Mouse (Mus musculus) small intestine, adult 2 months (tissue): ENCODE data around the gene Acly. TPM values are rescaled to one million over a fixed set of nuclear protein-coding genes. Genes with fewer than 3 reads are reported as not detected.
A peak's percentile ranks its signal among the peaks of the same experiment; 100 is the strongest.
"Not testable (repeated sequence)": the region's sequence is repeated elsewhere in the genome, so short reads cannot be mapped to it uniquely, and the experiment has no call there.

Source experiments
- H3K27ac ChIP-seq: fragments of 200-500 bp; 2 replicates; pipeline ENCODE4 v1.5.1; 2012; ENCODE audit warnings: low read depth, low read length, control low read depth, inconsistent platforms; ENCODE audit not compliant: insufficient read depth
- H3K27me3 ChIP-seq: fragments of 200-500 bp; 2 replicates; pipeline ENCODE4 v1.6.1; 2012; ENCODE audit warnings: mild to moderate bottlenecking, moderate library complexity, low read length, inconsistent platforms; ENCODE audit not compliant: control insufficient read depth, insufficient read depth
- H3K36me3 ChIP-seq: fragments of 200-500 bp; 2 replicates; pipeline ENCODE4 v1.6.1; 2012; ENCODE audit warnings: mild to moderate bottlenecking, low read length, control low read depth, inconsistent platforms; ENCODE audit not compliant: control insufficient read depth, insufficient read depth
- H3K4me1 ChIP-seq: fragments of 200-500 bp; 2 replicates; pipeline ENCODE4 v1.6.1; 2012; ENCODE audit warnings: low read length, inconsistent platforms, mixed read lengths; ENCODE audit not compliant: control insufficient read depth, insufficient read depth, insufficient read length
- H3K4me3 ChIP-seq: fragments of 200-500 bp; 2 replicates; pipeline ENCODE4 v1.5.1; 2012; ENCODE audit warnings: low read depth, mild to moderate bottlenecking, control low read depth, inconsistent platforms, low read length, moderate library complexity
- CTCF ChIP-seq: fragments of 200-500 bp; IDR thresholded peaks from 2 replicates; pipeline ENCODE4 v1.5.1; 2012; ENCODE audit warnings: low read depth, mild to moderate bottlenecking, control low read depth, inconsistent platforms, low read length, moderate library complexity, mixed read lengths; ENCODE audit not compliant: insufficient replicate concordance, insufficient read length; ENCODE audit errors: extremely low read depth
- POLR2A ChIP-seq: fragments of 200-500 bp; IDR thresholded peaks from 2 replicates; pipeline ENCODE4 v1.6.1; 2012; ENCODE audit warnings: low read depth, mild to moderate bottlenecking, control low read depth, inconsistent platforms, low read length, moderate library complexity
- WGBS: fragments of 180-500 bp; shearing (Covaris S2); methylation state at CpG from one replicate; pipeline ENCODE4 v1.1.7; 2018; 5-methylcytosine and 5-hydroxymethylcytosine counted together
- polyA plus RNA-seq: library from polyadenylated mRNA; depleted of rRNA; stranded (reverse); fragments of >200 nt; gene quantifications from 2 replicates; pipeline ENCODE4 v1.2.3, GENCODE M21; 2012

Gene Acly
- polyA plus RNA-seq, 1 experiment: 21.7 TPM

GRCm38 (mm10) chr11:100545746-100546085, 17.9 kb upstream of the Acly start:
- H3K4me1 ChIP-seq: peaks cover 4% of the 10 kb centered on the region; the same call in 1 of the 2 replicates
- H3K36me3 ChIP-seq: no peaks in the 10 kb centered on the region
- 25% methylated on average over 7 of the region's 7 CpGs for WGBS
- H3K4me3 ChIP-seq: peak overlapping the region; percentile 49
- no peak overlapping the region for H3K27ac ChIP-seq
- no peaks in the 10 kb centered on the region for H3K27me3 ChIP-seq
- TF ChIP-seq POLR2A (no peak), CTCF (no peak)

- WGBS: 5% methylated on average over 28 of the region's 28 CpGs
- TF ChIP-seq CTCF: no peak
- TF ChIP-seq POLR2A: peak; percentile 34; the same call in 1 of the 2 replicates
- no peaks in the 10 kb centered on the region for H3K27me3 ChIP-seq
- no peaks in the 10 kb centered on the region for H3K36me3 ChIP-seq
- peak within 1 kb of the TSS; percentile 49 for H3K4me3 ChIP-seq
- H3K27ac ChIP-seq: peak within 1 kb of the TSS; percentile 10; the same call in 1 of the 2 replicates
- H3K4me1 ChIP-seq: peaks cover 4% of the 10 kb centered on the region; the same call in 1 of the 2 replicates
Observed at GRCm38 (mm10) chr11:100544832-100545745, 17.3 kb upstream of the Acly start, which contains the start of gene Ttc25. Gene Ttc25 (plus strand): TSS chr11:100545607.

DNA sequence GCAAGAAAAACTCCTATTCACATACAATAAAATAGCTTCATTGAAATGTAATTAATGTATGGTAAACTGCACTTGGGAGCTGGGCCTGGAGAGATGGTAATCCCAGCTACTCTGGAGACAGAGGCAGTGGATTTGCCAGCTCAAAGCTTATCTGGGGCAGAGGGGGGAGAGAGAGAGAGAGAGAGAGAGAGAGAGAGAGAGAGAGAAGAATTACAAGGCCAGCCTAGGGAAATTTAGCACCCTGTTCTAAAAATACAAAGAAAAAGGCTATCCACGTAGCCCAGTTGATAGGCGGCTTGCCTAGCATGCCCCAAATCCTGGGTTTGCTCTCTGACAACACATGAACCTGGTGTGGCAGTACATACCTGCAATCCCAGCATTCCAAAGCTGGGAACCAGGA, 13.8 kb upstream of the Acly start:
- Histone ChIP-seq H3K36me3 (no peaks in the 10 kb centered on the region), H3K4me3 (no peak overlapping the region), H3K4me1 (peaks cover 4% of the 10 kb centered on the region; the same call in 1 of the 2 replicates), H3K27ac (no peak overlapping the region), H3K27me3 (no peaks in the 10 kb centered on the region)
- 88% methylated on average over 2 of the region's 2 CpGs for WGBS
- TF ChIP-seq POLR2A (no peak), CTCF (no peak)

GRCm38 (mm10) chr11:100540966-100541365, 13.2 kb upstream of the Acly start:
- Histone ChIP-seq H3K36me3 (no peaks in the 10 kb centered on the region), H3K4me1 (peaks cover 3% of the 10 kb centered on the region; the same call in 1 of the 2 replicates), H3K27me3 (no peaks in the 10 kb centered on the region), H3K27ac (no peak overlapping the region), H3K4me3 (no peak overlapping the region)
- TF ChIP-seq CTCF (no peak), POLR2A (no peak)
- 42% methylated on average over 6 of the region's 6 CpGs for WGBS

DNA sequence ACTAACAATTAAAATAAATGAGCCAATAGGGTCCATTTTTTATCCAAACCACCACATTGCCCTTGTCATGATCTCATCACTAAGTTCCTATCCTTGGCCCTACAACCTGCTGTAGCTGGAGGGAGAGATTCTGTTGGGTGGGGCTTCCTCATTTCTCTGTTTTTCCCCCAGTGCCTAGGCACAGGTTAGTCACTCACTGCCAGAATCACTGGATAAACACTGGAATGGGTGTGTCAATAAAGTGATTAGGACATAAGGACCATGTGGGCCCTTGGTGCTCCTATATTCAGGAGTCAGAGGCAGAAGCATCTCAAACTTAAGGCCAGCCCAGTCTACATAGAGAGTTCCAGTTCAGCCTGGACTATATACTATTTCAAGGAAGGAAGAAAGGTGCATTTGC, 8.7 kb upstream of the Acly start:
- TF ChIP-seq CTCF: no peak
- no peak for TF ChIP-seq POLR2A
- Histone ChIP-seq H3K27me3 (no peaks in the 10 kb centered on the region), H3K27ac (no peak overlapping the region), H3K4me3 (no peak overlapping the region), H3K36me3 (no peaks in the 10 kb centered on the region), H3K4me1 (no peaks in the 10 kb centered on the region)

- Histone ChIP-seq H3K4me1 (no peaks in the 10 kb centered on the region), H3K27me3 (no peaks in the 10 kb centered on the region), H3K36me3 (no peaks in the 10 kb centered on the region), H3K27ac (no peak overlapping the region), H3K4me3 (no peak overlapping the region)
- WGBS: 38% methylated on average over 1 of the region's 1 CpGs
- TF ChIP-seq POLR2A: no peak
- no peak for TF ChIP-seq CTCF
Observed at GRCm38 (mm10) chr11:100535996-100536395, 8.2 kb upstream of the Acly start.

DNA sequence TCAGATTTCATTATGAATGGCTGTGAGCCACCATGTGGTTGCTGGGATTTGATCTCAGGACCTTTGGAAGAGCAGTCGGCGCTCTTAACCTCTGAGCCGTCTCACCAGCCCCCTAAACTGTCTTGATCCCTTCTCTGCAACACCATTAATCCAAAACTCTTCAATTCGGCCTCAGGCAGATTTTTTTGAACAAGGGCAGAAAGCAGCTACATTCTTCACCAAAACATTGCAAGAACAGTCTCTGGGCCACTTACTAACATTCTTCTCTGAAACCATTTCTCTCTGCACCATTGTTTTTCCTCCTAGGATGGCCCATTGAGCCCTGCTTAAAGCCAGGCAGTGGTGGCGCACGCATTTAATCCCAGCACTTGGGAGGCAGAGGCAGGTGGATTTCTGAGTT, 7.0 kb upstream of the Acly start:
- H3K27ac ChIP-seq, H3K4me1 ChIP-seq, H3K27me3 ChIP-seq, H3K36me3 ChIP-seq, H3K4me3 ChIP-seq: not testable (repeated sequence)
- WGBS: 94% methylated on average over 6 of the region's 6 CpGs

DNA sequence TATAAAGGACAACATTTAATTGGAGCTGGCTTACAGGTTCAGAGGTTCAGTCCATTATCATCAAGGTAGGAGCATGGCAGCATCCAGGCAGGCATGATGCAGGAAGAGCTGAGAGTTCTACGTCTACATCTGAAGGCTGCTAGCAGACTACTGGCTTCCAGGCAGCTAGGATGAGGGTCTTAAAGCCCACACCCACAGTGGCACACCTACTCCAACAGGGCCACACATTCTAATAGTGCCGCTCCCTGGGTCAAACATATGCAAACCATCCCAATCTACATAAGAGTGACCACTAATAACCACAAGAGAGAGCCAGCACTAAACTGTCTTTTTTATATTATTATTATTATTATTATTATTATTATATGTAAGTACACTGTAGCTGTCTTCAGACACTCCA, 6.6 kb upstream of the Acly start:
- not testable (repeated sequence) for H3K27ac ChIP-seq, H3K27me3 ChIP-seq, H3K36me3 ChIP-seq, H3K4me1 ChIP-seq, H3K4me3 ChIP-seq
- WGBS: 97% methylated on average over 2 of the region's 2 CpGs
